Mouse (Mus musculus) G1E (cell line): ENCODE measurements around the gene Lrrc8d.

ENCODE experiments used
- CTCF ChIP-seq: IDR thresholded peaks from 2 replicates; pipeline ENCODE4 v1.5.1; 2012; ENCODE audit warnings: low read depth, low read length, inconsistent platforms, mixed read lengths
- GATA1 ChIP-seq: IDR thresholded peaks from 2 replicates; pipeline ENCODE4 v1.6.1; 2012; ENCODE audit warnings: borderline replicate concordance, low read length, inconsistent platforms, mixed read lengths
- GATA2 ChIP-seq: IDR thresholded peaks from 2 replicates; pipeline ENCODE4 v1.6.1; 2012; ENCODE audit warnings: low read depth, low read length, inconsistent platforms, borderline replicate concordance
- TAL1 ChIP-seq: conservative IDR thresholded peaks from 2 replicates; pipeline ENCODE4 v1.6.1; 2012; ENCODE audit warnings: low read depth, low read length, inconsistent platforms, mixed read lengths

GRCm38 (mm10) chr5:105828050-105828449 lies 128.3 kb downstream of the Lrrc8d start:
- TF ChIP-seq CTCF: no peak
- no peak for TF ChIP-seq GATA1
- TF ChIP-seq GATA2: no peak
- no peak for TF ChIP-seq TAL1
